ENCODE assay signal across 20 mouse cellular contexts in the genomic region with DNA sequence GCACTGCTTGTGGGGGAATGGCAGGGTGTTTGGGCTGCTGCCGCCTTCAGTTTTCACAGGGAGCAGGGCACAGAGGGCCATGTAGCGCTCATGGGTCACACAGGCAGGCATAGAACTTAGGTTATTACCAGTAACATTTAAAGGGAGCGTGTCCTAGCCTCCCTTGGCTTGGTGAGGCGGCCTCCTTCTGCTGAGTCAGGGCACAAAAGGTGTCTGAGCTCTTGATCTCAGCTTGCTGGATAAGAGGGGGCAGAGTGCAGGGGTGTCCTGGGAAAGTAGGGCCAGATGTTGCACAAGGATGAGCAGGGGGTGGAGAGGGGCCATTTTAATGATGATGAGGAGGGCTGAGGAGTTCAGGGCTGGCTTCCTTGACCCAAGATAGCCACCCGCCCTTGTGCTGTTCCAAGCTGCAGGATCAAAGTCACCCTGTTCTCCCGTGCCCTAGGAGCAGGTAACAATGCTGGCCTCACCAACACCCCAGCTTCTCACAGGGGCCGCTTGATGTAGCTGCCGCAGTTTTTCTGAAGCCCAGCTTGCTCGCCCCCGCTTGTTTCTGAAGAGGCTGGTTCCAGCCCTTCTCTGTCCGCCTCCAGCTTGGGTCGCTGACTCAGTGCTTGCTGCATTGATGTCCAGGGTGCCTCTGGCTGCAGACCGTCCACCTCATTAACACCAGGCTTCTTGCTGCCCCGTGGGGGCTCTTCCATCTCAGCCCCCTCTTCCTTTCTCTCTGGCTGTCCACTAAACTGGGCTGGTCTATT. TPM values are rescaled to one million over a fixed set of nuclear protein-coding genes. Genes with fewer than 3 reads are reported as not detected.
DNase-seq lines count a peak whose midpoint lies in the region; ATAC-seq and TF ChIP-seq lines count a peak whose summit lies in the region.
"Had no signal": no experiment of that assay in that cellular context is flagged by ENCODE, and none has a peak within 500 bp of the region (broad histone marks: within the 10 kb centered on the region; RNA-seq: fewer than 3 reads in every experiment).

No protein-coding gene starts in this region.

- H3K27me3 ChIP-seq in intestine, embryonic 16.5 days (replicated peaks; ENCODE audit: control insufficient read depth, insufficient read depth, low read length), result peaks cover 6% of the 10 kb centered on the region; the same call in 1 of the 2 replicates
- peaks cover 10% of the 10 kb centered on the region; the same call in 1 of the 2 replicates for H3K27me3 ChIP-seq in intestine, embryonic 15.5 days (replicated peaks)
- H3K27me3 ChIP-seq in midbrain, embryonic 11.5 days (ENCODE audit: control insufficient read depth, insufficient read depth, low read length), result peaks cover 30% of the 10 kb centered on the region
- peaks cover 73% of the 10 kb centered on the region for H3K27me3 ChIP-seq in midbrain, embryonic 10.5 days (ENCODE audit: low read depth, poor library complexity, severe bottlenecking)

- no peak overlapping the region for H3K27ac ChIP-seq in intestine, embryonic 16.5 days (ENCODE audit: low read length)
- H3K27ac ChIP-seq in intestine, embryonic 15.5 days, result no peak overlapping the region
- H3K27ac ChIP-seq in midbrain, embryonic 11.5 days (ENCODE audit: low read depth, low read length), result no peak overlapping the region
- no peak overlapping the region; the same call in 1 of the 2 replicates for H3K27ac ChIP-seq in midbrain, embryonic 10.5 days (replicated peaks)
- 0 out of 2 replicates have a peak overlapping the region, but pooled peaks have one; percentile 10 for H3K27ac ChIP-seq in embryonic fibroblast, embryonic 13.5 days (ENCODE audit: insufficient read depth, low read length)
- H3K27ac ChIP-seq: heart, embryonic 15.5 days; hindbrain, embryonic 10.5 days; neural tube, embryonic 12.5 days had no signal

- no peaks in the 10 kb centered on the region for H3K9me3 ChIP-seq in intestine, embryonic 16.5 days (ENCODE audit: control insufficient read depth, low read length)
- no peaks in the 10 kb centered on the region for H3K9me3 ChIP-seq in intestine, embryonic 15.5 days
- no peaks in the 10 kb centered on the region for H3K9me3 ChIP-seq in midbrain, embryonic 11.5 days (ENCODE audit: control insufficient read depth, low read length)
- H3K9me3 ChIP-seq in midbrain, embryonic 10.5 days (replicated peaks), result peaks cover 9% of the 10 kb centered on the region; the same call in 1 of the 2 replicates
- H3K9me3 ChIP-seq: heart, embryonic 15.5 days; neural tube, embryonic 12.5 days had no signal

- 75% methylated on average over 14 of the region's 14 CpGs for WGBS in intestine, embryonic 16.5 days
- WGBS in intestine, embryonic 15.5 days, result 71% methylated on average over 14 of the region's 14 CpGs
- 41% methylated on average over 14 of the region's 14 CpGs for WGBS in midbrain, embryonic 11.5 days
- 34% methylated on average over 14 of the region's 14 CpGs for WGBS in midbrain, embryonic 10.5 days

- H3K4me1 ChIP-seq in intestine, embryonic 16.5 days (ENCODE audit: control insufficient read depth, insufficient read depth, low read length), result peaks cover 3% of the 10 kb centered on the region; the same call in 1 of the 2 replicates
- peaks cover 13% of the 10 kb centered on the region for H3K4me1 ChIP-seq in intestine, embryonic 15.5 days (replicated peaks)
- peaks cover 19% of the 10 kb centered on the region; the same call in 1 of the 2 replicates for H3K4me1 ChIP-seq in midbrain, embryonic 11.5 days (ENCODE audit: control insufficient read depth, insufficient read depth, low read length)
- peaks cover 47% of the 10 kb centered on the region for H3K4me1 ChIP-seq in midbrain, embryonic 10.5 days
- peaks cover 5% of the 10 kb centered on the region for H3K4me1 ChIP-seq in embryonic fibroblast, embryonic 13.5 days (ENCODE audit: control insufficient read depth, insufficient read depth, low read length)

- H3K4me2 ChIP-seq in intestine, embryonic 16.5 days (ENCODE audit: low read depth, low read length), result no peak overlapping the region
- H3K4me2 ChIP-seq in intestine, embryonic 15.5 days (replicated peaks), result no peak overlapping the region
- no peak overlapping the region for H3K4me2 ChIP-seq in midbrain, embryonic 11.5 days

- no peaks in the 10 kb centered on the region for H3K36me3 ChIP-seq in intestine, embryonic 16.5 days (ENCODE audit: control insufficient read depth, insufficient read depth, low read length)
- H3K36me3 ChIP-seq in intestine, embryonic 15.5 days, result no peaks in the 10 kb centered on the region
- H3K36me3 ChIP-seq in midbrain, embryonic 11.5 days (ENCODE audit: control insufficient read depth, insufficient read depth, low read length), result no peaks in the 10 kb centered on the region
- H3K36me3 ChIP-seq in midbrain, embryonic 10.5 days, result no peaks in the 10 kb centered on the region
- H3K36me3 ChIP-seq: heart, embryonic 15.5 days; hindbrain, embryonic 10.5 days; neural tube, embryonic 12.5 days had no signal

- no peak overlapping the region for H3K9ac ChIP-seq in intestine, embryonic 16.5 days (ENCODE audit: low read depth, low read length)
- H3K9ac ChIP-seq in intestine, embryonic 15.5 days, result no peak overlapping the region
- H3K9ac ChIP-seq in midbrain, embryonic 11.5 days (ENCODE audit: low read length), result no peak overlapping the region
- H3K9ac ChIP-seq: heart, embryonic 15.5 days; liver, postnatal 0 days; neural tube, embryonic 12.5 days had no signal

- peak; percentile 32; the same call in 1 of the 2 replicates for ATAC-seq in intestine, embryonic 16.5 days
- ATAC-seq in intestine, embryonic 15.5 days, result no peak
- ATAC-seq in midbrain, embryonic 11.5 days (ENCODE audit: low FRiP score), result no peak
- ATAC-seq: inflammation-experienced regulatory T-cells, adult 6 months; liver, postnatal 0 days had no signal

- DNase-seq in midbrain, embryonic 11.5 days (ENCODE audit: low spot score, missing footprints), result peak; percentile 85
- DNase-seq in midbrain, embryonic 10.5 days (ENCODE audit: low spot score), result no peak
- DNase-seq in T-cell, adult 2 months (ENCODE audit: low spot score), result no peak
- no peak for DNase-seq in heart, postnatal 10 days
- DNase-seq: cerebellum, postnatal 10 days; embryo, embryonic 11 days; liver; liver, postnatal 0 days; lung, postnatal 14 days; right cerebral cortex, postnatal 14 days had no signal

- no peak for TF ChIP-seq CTCF in embryonic fibroblast, embryonic 13.5 days (IDR thresholded peaks at IDR 0.05; ENCODE audit: borderline replicate concordance, insufficient read depth, low read length)

- no peak for TF ChIP-seq POLR2A in embryonic fibroblast, embryonic 13.5 days (IDR thresholded peaks at IDR 0.05; ENCODE audit: low read depth, low read length)

- intact Hi-C loops in heart, postnatal 10 days (cut with DNase I), result no loop called here

- no peak overlapping the region for H3K4me3 ChIP-seq in intestine, embryonic 16.5 days (ENCODE audit: low read length)
- H3K4me3 ChIP-seq in intestine, embryonic 15.5 days (replicated peaks), result no peak overlapping the region
- no peak overlapping the region for H3K4me3 ChIP-seq in midbrain, embryonic 11.5 days (ENCODE audit: low read depth, low read length)
- H3K4me3 ChIP-seq in midbrain, embryonic 10.5 days, result no peak overlapping the region
- H3K4me3 ChIP-seq in embryonic fibroblast, embryonic 13.5 days (ENCODE audit: insufficient read depth, low read length), result no peak overlapping the region
- H3K4me3 ChIP-seq: neural tube, embryonic 12.5 days had no signal

RNA-seq across cellular contexts. Expression of a gene that starts 32.2 kb away (rescaled TPM):
- 11.8 and 44.1 TPM in 2 replicates for polyA plus RNA-seq in intestine, embryonic 16.5 days (2015; fragmentation: Nextera tagmentation; extraction: Ambion mirVana)
- polyA plus RNA-seq in intestine, embryonic 15.5 days (2015; fragmentation: Nextera tagmentation; extraction: Ambion mirVana), result 56.8 and 61.0 TPM in 2 replicates
- 26.4 and 28.6 TPM in 2 replicates for polyA plus RNA-seq in midbrain, embryonic 11.5 days (2014; fragmentation: Nextera tagmentation; extraction: Ambion mirVana)
- polyA plus RNA-seq in midbrain, embryonic 10.5 days (2016; fragmentation: Nextera tagmentation; extraction: Ambion mirVana), result 32.0 and 36.5 TPM in 2 replicates
- 147 and 210 TPM in 2 replicates for polyA plus RNA-seq in embryonic fibroblast, embryonic 13.5 days (2011; ENCODE audit: insufficient read length, low read depth, missing spikeins)
- total RNA-seq in heart, postnatal 10 days (2021), result 10 to 100 TPM; 24.3 to 28.6 TPM

RNA-seq across cellular contexts. Expression of a gene that starts 38.7 kb away (rescaled TPM):
- polyA plus RNA-seq in intestine, embryonic 16.5 days (2015; fragmentation: Nextera tagmentation; extraction: Ambion mirVana), result 0.87 and 1.0 TPM in 2 replicates
- 1.3 and 1.7 TPM in 2 replicates for polyA plus RNA-seq in intestine, embryonic 15.5 days (2015; fragmentation: Nextera tagmentation; extraction: Ambion mirVana)
- polyA plus RNA-seq in midbrain, embryonic 11.5 days (2014; fragmentation: Nextera tagmentation; extraction: Ambion mirVana), result 0.57 and 0.75 TPM in 2 replicates
- polyA plus RNA-seq in midbrain, embryonic 10.5 days (2016; fragmentation: Nextera tagmentation; extraction: Ambion mirVana), result 0.94 and 0.98 TPM in 2 replicates
- not detected in 2 replicates for polyA plus RNA-seq in embryonic fibroblast, embryonic 13.5 days (2011; ENCODE audit: insufficient read length, low read depth, missing spikeins)
- under 1 TPM; 0.12 to 0.17 TPM for total RNA-seq in heart, postnatal 10 days (2021)
- total RNA-seq: granulocyte monocyte progenitor cell, adult 5-6 weeks; megakaryocyte-erythroid progenitor cell, adult 5-6 weeks had no signal
- polyA plus RNA-seq: forebrain, embryonic 14.5 days; inflammation-experienced regulatory T-cells, adult 6 months had no signal
